Mouse (Mus musculus) frontal cortex, postnatal 25 days (tissue): ENCODE measurements around the gene Strn4.

ENCODE experiments used
- DNase-seq, 2 experiments: peaks; one replicate each; pipeline ENCODE4 v3.0.0; 2022; ENCODE audit warnings: low spot score in 2 of 2

The Strn4 gene

GRCm38 (mm10) chr7:16815351-16815941 lies at the start of gene Strn4:
Gene Strn4, plus strand, starts transcription at chr7:16815889.
- no peak for DNase-seq

GRCm38 (mm10) chr7:16766443-16766842 lies 49.2 kb upstream of the Strn4 start:
- no peak for DNase-seq

- no peak for DNase-seq
These were observed 39.8 kb upstream of the Strn4 start for GRCm38 (mm10) chr7:16775888-16776287.

GRCm38 (mm10) chr7:16780076-16780475 lies 35.6 kb upstream of the Strn4 start:
- no peak for DNase-seq

GRCm38 (mm10) chr7:16780825-16781554 lies 34.7 kb upstream of the Strn4 start, which contains the start of gene Slc1a5:
Gene Slc1a5, plus strand, starts transcription at chr7:16781340.
- peak; percentile 32 to 55 for DNase-seq

- no peak for DNase-seq
These were observed 34.2 kb upstream of the Strn4 start for GRCm38 (mm10) chr7:16781555-16781815.

- DNase-seq, result no peak
These were observed 33.7 kb upstream of the Strn4 start for GRCm38 (mm10) chr7:16781816-16782554.

GRCm38 (mm10) chr7:16782555-16783125 lies 33.0 kb upstream of the Strn4 start:
- no peak for DNase-seq

GRCm38 (mm10) chr7:16783224-16783688 lies 32.4 kb upstream of the Strn4 start:
- DNase-seq, result no peak

GRCm38 (mm10) chr7:16783758-16784415 lies 31.8 kb upstream of the Strn4 start:
- no peak for DNase-seq

- DNase-seq, result no peak
These were observed 31.2 kb upstream of the Strn4 start for GRCm38 (mm10) chr7:16784498-16784976.

- DNase-seq, result no peak
These were observed 30.1 kb upstream of the Strn4 start for GRCm38 (mm10) chr7:16785541-16786083.

- no peak for DNase-seq
These were observed 23.4 kb upstream of the Strn4 start for GRCm38 (mm10) chr7:16792316-16792715.

- no peak for DNase-seq
These were observed 22.5 kb upstream of the Strn4 start for GRCm38 (mm10) chr7:16793010-16793725.

- DNase-seq, result no peak
These were observed 20.8 kb upstream of the Strn4 start for GRCm38 (mm10) chr7:16794886-16795285.

- no peak for DNase-seq
These were observed 11.2 kb upstream of the Strn4 start for GRCm38 (mm10) chr7:16804409-16805028.

GRCm38 (mm10) chr7:16807936-16808335 lies 7.8 kb upstream of the Strn4 start:
- no peak for DNase-seq

GRCm38 (mm10) chr7:16808647-16809046 lies 7.0 kb upstream of the Strn4 start:
- DNase-seq, result no peak

GRCm38 (mm10) chr7:16809739-16810138 lies 6.0 kb upstream of the Strn4 start:
- peak; percentile 63 to 71 for DNase-seq

- DNase-seq, result no peak
These were observed 5.2 kb upstream of the Strn4 start for GRCm38 (mm10) chr7:16810399-16810919.
